Comparison of ENCODE assay signal across 9 mouse cellular contexts in genomic region chr4:126655356-126655755, GRCm38 (mm10). TPM values are rescaled to one million over a fixed set of nuclear protein-coding genes. Genes with fewer than 3 reads are reported as not detected.
A peak's percentile ranks its signal among the peaks of the same experiment; 100 is the strongest.
DNase-seq lines count a peak whose midpoint lies in the region; ATAC-seq and TF ChIP-seq lines count a peak whose summit lies in the region.
"Had no signal": no experiment of that assay in that cellular context is flagged by ENCODE, and none has a peak within 500 bp of the region (broad histone marks: within the 10 kb centered on the region; RNA-seq: fewer than 3 reads in every experiment).

No protein-coding gene starts in this region.

- H3K9me3 ChIP-seq in kidney, postnatal 0 days (replicated peaks; ENCODE audit: low read length), result no peaks in the 10 kb centered on the region
- H3K9me3 ChIP-seq in embryonic facial prominence, embryonic 12.5 days, result no peaks in the 10 kb centered on the region

- no peaks in the 10 kb centered on the region for H3K27me3 ChIP-seq in kidney, postnatal 0 days (ENCODE audit: insufficient read depth, low read length)
- no peaks in the 10 kb centered on the region for H3K27me3 ChIP-seq in embryonic facial prominence, embryonic 12.5 days

- no peak for TF ChIP-seq CTCF in kidney, postnatal 0 days (IDR thresholded peaks at IDR 0.05; ENCODE audit: low read depth)

- 10% methylated on average over 9 of the region's 9 CpGs for WGBS in kidney, postnatal 0 days
- 11% methylated on average over 9 of the region's 9 CpGs for WGBS in embryonic facial prominence, embryonic 12.5 days

- no peak overlapping the region for H3K4me3 ChIP-seq in kidney, postnatal 0 days (replicated peaks; ENCODE audit: low read depth, low read length)
- no peak overlapping the region for H3K4me3 ChIP-seq in embryonic facial prominence, embryonic 12.5 days

- H3K4me1 ChIP-seq in kidney, postnatal 0 days (replicated peaks; ENCODE audit: insufficient read depth, low read length), result no peaks in the 10 kb centered on the region
- H3K4me1 ChIP-seq in embryonic facial prominence, embryonic 12.5 days, result no peaks in the 10 kb centered on the region

- intact Hi-C loops in gastrocnemius, postnatal 14 days (cut with DNase I; ENCODE audit: low total_unique reads), result no loop called here

- H3K27ac ChIP-seq in kidney, postnatal 0 days, result no peak overlapping the region
- no peak overlapping the region for H3K27ac ChIP-seq in embryonic facial prominence, embryonic 12.5 days

- no peak overlapping the region for H3K4me2 ChIP-seq in kidney, postnatal 0 days (ENCODE audit: low read length)
- H3K4me2 ChIP-seq in embryonic facial prominence, embryonic 12.5 days (replicated peaks), result no peak overlapping the region

- H3K9ac ChIP-seq in kidney, postnatal 0 days (ENCODE audit: low read depth, low read length), result no peak overlapping the region
- H3K9ac ChIP-seq in embryonic facial prominence, embryonic 12.5 days, result no peak overlapping the region

- H3K36me3 ChIP-seq in kidney, postnatal 0 days (ENCODE audit: insufficient read depth, low read length), result no peaks in the 10 kb centered on the region
- H3K36me3 ChIP-seq in embryonic facial prominence, embryonic 12.5 days, result no peaks in the 10 kb centered on the region

- ATAC-seq in kidney, postnatal 0 days (replicated peaks; ENCODE audit: low FRiP score, low read depth), result peak; percentile 40; the same call in 1 of the 2 replicates
- ATAC-seq in embryonic facial prominence, embryonic 12.5 days (ENCODE audit: insufficient number of reproducible peaks, insufficient read depth, low FRiP score, low TSS enrichment), result peak; percentile 56; the same call in 1 of the 2 replicates

- peak; percentile 89 for DNase-seq in kidney, postnatal 0 days (ENCODE audit: low spot score)
- no peak for DNase-seq in kidney, adult 9 months
- DNase-seq in WW6 (ENCODE audit: low read depth, low spot score), result peak; percentile 61
- peak; percentile 43 for DNase-seq in ovary, postnatal 36 days (ENCODE audit: low spot score)
- DNase-seq in right cerebral cortex, postnatal 36 days (ENCODE audit: low spot score in 2 of 2), result no peak
- no peak for DNase-seq in gastrocnemius, postnatal 14 days
- no peak for DNase-seq in heart, adult 8-10 months (ENCODE audit: low spot score)
- DNase-seq: heart, adult 11 months had no signal

RNA-seq across cellular contexts. Expression of gene Psmb2, which starts 22.1 kb away (rescaled TPM):
- polyA plus RNA-seq in kidney, postnatal 0 days (2015; fragmentation: Nextera tagmentation; extraction: Ambion mirVana), result 450 and 458 TPM in 2 replicates
- polyA plus RNA-seq in embryonic facial prominence, embryonic 12.5 days (2016; fragmentation: Nextera tagmentation; extraction: Ambion mirVana), result 459 and 471 TPM in 2 replicates
- total RNA-seq in gastrocnemius, postnatal 14 days (2021), result 10 to 100 TPM; 88.0 to 99.6 TPM
- 100 to 1,000 TPM; 116 to 140 (median 123) TPM for total RNA-seq in heart, adult 8-10 months (2022)

RNA-seq across cellular contexts. Expression of gene 5730409E04Rik, which starts 45.7 kb away (rescaled TPM):
- polyA plus RNA-seq in kidney, postnatal 0 days (2015; fragmentation: Nextera tagmentation; extraction: Ambion mirVana), result 1.3 and 1.9 TPM in 2 replicates
- polyA plus RNA-seq in embryonic facial prominence, embryonic 12.5 days (2016; fragmentation: Nextera tagmentation; extraction: Ambion mirVana), result 2.9 and 4.6 TPM in 2 replicates
- 10 to 100 TPM; 13.0 to 13.6 TPM for total RNA-seq in gastrocnemius, postnatal 14 days (2021)
- total RNA-seq in heart, adult 8-10 months (2022), result 10 to 100 TPM; 14.3 to 16.3 (median 15.3) TPM

Comparison
In these comparisons a context has a peak if more than half of its experiments do, and no peak if none do; other contexts are left out.
1. DNase-seq: peak in kidney, postnatal 0 days (single experiment), WW6 (single experiment) and ovary, postnatal 36 days (single experiment); none in kidney, adult 9 months (single experiment), right cerebral cortex, postnatal 36 days (0 of 2), gastrocnemius, postnatal 14 days (single experiment) and heart, adult 8-10 months (single experiment).